Mouse (Mus musculus): ENCODE data around the gene Gm3486. TPM values are rescaled to one million over a fixed set of nuclear protein-coding genes. Genes with fewer than 3 reads are reported as not detected.
A peak's percentile ranks its signal among the peaks of the same experiment; 100 is the strongest.
"Not testable (repeated sequence)": the region's sequence is repeated elsewhere in the genome, so short reads cannot be mapped to it uniquely, and the experiment has no call there.

The Gm3486 gene
- 1 to 10 TPM in 1 of 2 experiments, not detected in 1; 1.8 TPM for total RNA-seq (2021)
- long read RNA-seq, experiment 1: 0 reads
- long read RNA-seq, experiment 2: 0 reads

GRCm38 (mm10) chr14:41489385-41489784, at the start of gene Gm3486:
Gene Gm3486 (minus strand): TSS chr14:41489485.
- not testable (repeated sequence) for DNase-seq (ENCODE audit: low spot score in 2 of 2); H3K4me3 ChIP-seq; H3K27ac ChIP-seq

GRCm38 (mm10) chr14:41524695-41525094, 35.4 kb upstream of the Gm3486 start:
- not testable (repeated sequence) for DNase-seq (ENCODE audit: low spot score in 2 of 2); H3K27ac ChIP-seq; H3K4me3 ChIP-seq

- H3K27ac ChIP-seq; H3K4me3 ChIP-seq; DNase-seq (ENCODE audit: low spot score in 2 of 2): not testable (repeated sequence)
- TF ChIP-seq CTCF (conservative IDR thresholded peaks at IDR 0.05): peak; percentile 19; the same call in 1 of the 2 replicates
Observed at GRCm38 (mm10) chr14:41520683-41521082, 31.4 kb upstream of the Gm3486 start.

- H3K27ac ChIP-seq; DNase-seq (ENCODE audit: low spot score in 2 of 2); H3K4me3 ChIP-seq: not testable (repeated sequence)
Observed at GRCm38 (mm10) chr14:41453418-41453817, 35.9 kb downstream of the Gm3486 start, which contains the start of gene Gm7954. Gene Gm7954 (minus strand): TSS chr14:41453518.

Other genes with a start within 250 kb of the Gm3486 start
- not detected for gene Gm2832, start 210.7 kb downstream of the Gm3486 start, total RNA-seq (2021)
- not detected for gene Gm5798, start 140.9 kb downstream of the Gm3486 start, total RNA-seq (2021)
- not detected for gene Gm7945, start 103.1 kb downstream of the Gm3486 start, total RNA-seq (2021)
- not detected for gene Gm6482, start 81.2 kb downstream of the Gm3486 start, total RNA-seq (2021)
- gene Gm7954, start 36.0 kb downstream of the Gm3486 start, total RNA-seq (2021): not detected
- gene Gm7970, start 66.1 kb upstream of the Gm3486 start, total RNA-seq (2021): not detected
- gene 1700049E17Rik2, start 83.7 kb upstream of the Gm3486 start, total RNA-seq (2021): 1 to 10 TPM in 1 of 2 experiments, not detected in 1; 1.4 TPM
- gene Gm3072, start 135.1 kb upstream of the Gm3486 start, total RNA-seq (2021): not detected
- gene Gm3676, start 157.0 kb upstream of the Gm3486 start, total RNA-seq (2021): under 1 TPM in 1 of 2 experiments, not detected in 1; 1.00 TPM
- gene Gm8068, start 212.4 kb upstream of the Gm3486 start, total RNA-seq (2021): not detected

Measured in layer of hippocampus, adult 2 months (tissue).